Mouse (Mus musculus) liver, embryonic 11.5 days (tissue): ENCODE measurements around the gene Gm10487. TPM values are rescaled to one million over a fixed set of nuclear protein-coding genes. Genes with fewer than 3 reads are reported as not detected.
"Not testable (repeated sequence)": the region's sequence is repeated elsewhere in the genome, so short reads cannot be mapped to it uniquely, and the experiment has no call there.

Experiments used
- ATAC-seq: fragments of 200-750 bp; cut with Nextera tagmentation; replicated peaks from 2 replicates; pipeline ENCODE4 v1.8.0; 2017; ENCODE audit warnings: moderate number of reproducible peaks, mild to moderate bottlenecking, moderate TSS enrichment, moderate library complexity; ENCODE audit not compliant: low FRiP score
- DNase-seq: peaks from one replicate; pipeline ENCODE4 v3.0.0-alpha.2; 2017; ENCODE audit warnings: low spot score
- H3K27ac ChIP-seq: fragments of 300-500 bp; sonication (generic); 2 replicates; pipeline ENCODE4 v1.5.1; 2014; ENCODE audit warnings: mild to moderate bottlenecking, low read depth, low read length, control low read depth
- H3K27me3 ChIP-seq: fragments of 300-500 bp; sonication (generic); replicated peaks from 2 replicates; pipeline ENCODE4 v1.6.1; 2014; ENCODE audit warnings: low read length, mixed read lengths; ENCODE audit not compliant: control insufficient read depth, insufficient read depth
- H3K36me3 ChIP-seq: fragments of 300-500 bp; sonication (generic); 2 replicates; pipeline ENCODE4 v1.6.1; 2014; ENCODE audit warnings: mild to moderate bottlenecking, low read length, moderate library complexity, mixed read lengths; ENCODE audit not compliant: control insufficient read depth, insufficient read depth
- H3K4me1 ChIP-seq: fragments of 300-500 bp; sonication (generic); replicated peaks from 2 replicates; pipeline ENCODE4 v1.6.1; 2014; ENCODE audit warnings: low read length, mixed read lengths; ENCODE audit not compliant: control insufficient read depth, insufficient read depth
- H3K4me2 ChIP-seq: fragments of 300-500 bp; sonication (generic); 2 replicates; pipeline ENCODE4 v1.6.1; 2014; ENCODE audit warnings: mild to moderate bottlenecking, control low read depth, moderate library complexity
- H3K4me3 ChIP-seq: fragments of 300-500 bp; sonication (generic); 2 replicates; pipeline ENCODE4 v1.5.1; 2014; ENCODE audit warnings: low read depth, low read length, control low read depth
- H3K9ac ChIP-seq: fragments of 300-500 bp; sonication (generic); 2 replicates; pipeline ENCODE4 v1.6.1; 2014; ENCODE audit warnings: low read depth, low read length, control low read depth
- H3K9me3 ChIP-seq: fragments of 300-500 bp; sonication (generic); 2 replicates; pipeline ENCODE4 v1.6.1; 2016; ENCODE audit warnings: low read length, inconsistent platforms, mixed read lengths; ENCODE audit not compliant: control insufficient read depth
- WGBS: fragments of 180-500 bp; shearing (Covaris S2); extraction: QIAGEN DNeasy Blood & Tissue Kit; methylation state at CpG from one replicate; pipeline ENCODE4 v1.1.7; 2014; 5-methylcytosine and 5-hydroxymethylcytosine counted together
- polyA plus RNA-seq: library from polyadenylated mRNA; unstranded; fragments of >200 nt; fragmentation: Nextera tagmentation; extraction: Ambion mirVana; gene quantifications from 2 replicates; pipeline ENCODE4 v1.2.1, GENCODE M21; 2014

Gm10487 gene
- polyA plus RNA-seq: not detected in 2 replicates

GRCm38 (mm10) chrX:30843369-30843768, at the start of gene Gm10487:
Gm10487 (minus strand) TSS chrX:30843469.
- not testable (repeated sequence) for H3K27ac ChIP-seq, ATAC-seq, H3K4me1 ChIP-seq, DNase-seq, H3K9me3 ChIP-seq, H3K36me3 ChIP-seq, H3K4me2 ChIP-seq, H3K4me3 ChIP-seq, H3K27me3 ChIP-seq, H3K9ac ChIP-seq
- no CpG with 5 or more reads among the region's 6 CpGs for WGBS
